Mouse (Mus musculus) ES-E14 (cell line): ENCODE measurements around the gene Polr2a. TPM values are rescaled to one million over a fixed set of nuclear protein-coding genes. Genes with fewer than 3 reads are reported as not detected.

Source experiments
- DNase-seq: peaks from one replicate; pipeline ENCODE4 v3.0.0-alpha.2; 2013; ENCODE audit warnings: low read depth, low spot score
- H3K27ac ChIP-seq: 2 replicates; pipeline ENCODE4 v1.5.1; 2012; ENCODE audit warnings: low read depth, mild to moderate bottlenecking, low read length, moderate library complexity, mixed read lengths; ENCODE audit not compliant: poor library complexity, insufficient read depth, severe bottlenecking
- H3K36me3 ChIP-seq: 2 replicates; pipeline ENCODE4 v1.6.1; 2012; ENCODE audit warnings: mild to moderate bottlenecking, low read length, moderate library complexity, mixed read lengths; ENCODE audit not compliant: control insufficient read depth, poor library complexity, insufficient read depth, severe bottlenecking
- H3K4me1 ChIP-seq, 2 experiments: fragments of 150-350 bp in 1 of 2; sonication (generic) in 1 of 2; 2 replicates each; pipeline ENCODE4 v1.6.1; 2012; ENCODE audit warnings: low read length in 2 of 2, mild to moderate bottlenecking in 1 of 2, mixed read lengths in 1 of 2; ENCODE audit not compliant: control insufficient read depth in 2 of 2, insufficient read depth in 2 of 2, poor library complexity in 1 of 2
- H3K4me3 ChIP-seq, 2 experiments: fragments of 150-350 bp in 1 of 2; sonication (generic) in 1 of 2; 2 replicates each; pipeline ENCODE4 v1.5.1; 2012; ENCODE audit warnings: low read length in 2 of 2, low read depth in 1 of 2, mild to moderate bottlenecking in 1 of 2, mixed read lengths in 1 of 2; ENCODE audit not compliant: insufficient read depth in 1 of 2, poor library complexity in 1 of 2, severe bottlenecking in 1 of 2
- H3K9ac ChIP-seq: 2 replicates; pipeline ENCODE4 v1.6.1; 2012; ENCODE audit warnings: low read depth, mild to moderate bottlenecking, low read length, mixed read lengths; ENCODE audit not compliant: poor library complexity, insufficient read depth, severe bottlenecking
- H3K9me3 ChIP-seq: fragments of 150-350 bp; sonication (generic); 2 replicates; pipeline ENCODE4 v1.6.1; 2012; ENCODE audit warnings: low read depth, mild to moderate bottlenecking, low read length; ENCODE audit not compliant: control insufficient read depth, insufficient read depth
- CHD2 ChIP-seq: IDR thresholded peaks from 2 replicates; pipeline ENCODE4 v1.6.1; 2014; ENCODE audit warnings: mild to moderate bottlenecking, low read depth, low read length, inconsistent platforms
- HCFC1 ChIP-seq: IDR thresholded peaks from 2 replicates; pipeline ENCODE4 v1.6.1; 2012; ENCODE audit warnings: low read length, inconsistent platforms, borderline replicate concordance; ENCODE audit not compliant: insufficient read depth
- MAFK ChIP-seq: IDR thresholded peaks from 2 replicates; pipeline ENCODE4 v1.6.1; 2014; ENCODE audit warnings: mild to moderate bottlenecking, low read depth, low read length, inconsistent platforms; ENCODE audit not compliant: insufficient read depth
- ZC3H11A ChIP-seq: IDR thresholded peaks from 2 replicates; pipeline ENCODE4 v1.6.1; 2012; ENCODE audit warnings: low read depth, mild to moderate bottlenecking, inconsistent platforms, low read length, borderline replicate concordance
- ZNF384 ChIP-seq: IDR thresholded peaks from 2 replicates; pipeline ENCODE4 v1.6.1; 2012; ENCODE audit warnings: low read depth, low read length, inconsistent platforms
- in situ Hi-C, 2 experiments: fragments of 600-800 bp; cut with MboI; formaldehyde crosslinking; loops; one replicate each; pipeline ENCODE4 v1.15.1; 2025; ENCODE audit warnings: low sequenced_read_pairs in 2 of 2, inconsistent platforms in 1 of 2; ENCODE audit not compliant: unreplicated experiment in 2 of 2
- total RNA-seq: library from RNA; depleted of rRNA; stranded (reverse); fragments of 300-350 nt; gene quantifications from 2 replicates; pipeline ENCODE4 v1.2.3, GENCODE M21; 2012

Gene Polr2a
- total RNA-seq, 1 experiment, result 74.2 TPM

- DNase-seq, result no peak
- H3K9ac ChIP-seq, result peak within 1 kb of the TSS; percentile 77
- H3K27ac ChIP-seq, result no peak within 1 kb of the TSS
- TF ChIP-seq CHD2 (no peak), MAFK (no peak), HCFC1 (no peak), ZC3H11A (no peak), ZNF384 (no peak)
- H3K4me1 ChIP-seq, result peaks cover 0 to 11% of the 10 kb centered on the region in 2 experiments; a peak in 2 of 4 replicates
- no peaks in the 10 kb centered on the region for H3K36me3 ChIP-seq
- peak within 1 kb of the TSS; percentile 84 to 93 for H3K4me3 ChIP-seq
- in situ Hi-C loops, result no loop called here
- H3K9me3 ChIP-seq, result no peaks in the 10 kb centered on the region
Measured at GRCm38 (mm10) chr11:69765221-69766125, 7.0 kb upstream of the Polr2a start, which contains the start of gene Zbtb4. Zbtb4 (plus strand) TSS chr11:69765912.

GRCm38 (mm10) chr11:69763551-69763950 is 5.1 kb upstream of the Polr2a start:
- DNase-seq, result no peak
- Histone ChIP-seq H3K36me3 (no peaks in the 10 kb centered on the region), H3K9ac (no peak overlapping the region), H3K9me3 (no peaks in the 10 kb centered on the region), H3K27ac (no peak overlapping the region), H3K4me1 (peaks cover 3 to 13% of the 10 kb centered on the region in 2 experiments; a peak in 2 of 4 replicates), H3K4me3 (no peak overlapping the region)
- in situ Hi-C loops, result no loop called here
- TF ChIP-seq HCFC1 (no peak), ZNF384 (no peak), MAFK (no peak), CHD2 (no peak), ZC3H11A (no peak)

GRCm38 (mm10) chr11:69761868-69762267 is 3.4 kb upstream of the Polr2a start, which contains the start of gene Slc35g3:
Slc35g3 (minus strand) TSS chr11:69761968.
- in situ Hi-C loops, result no loop called here
- Histone ChIP-seq H3K9ac (0 out of 2 replicates have a peak within 1 kb of the TSS, but pooled peaks have one; percentile 11), H3K9me3 (no peaks in the 10 kb centered on the region), H3K36me3 (no peaks in the 10 kb centered on the region), H3K27ac (no peak within 1 kb of the TSS), H3K4me3 (no peak within 1 kb of the TSS), H3K4me1 (peaks cover 3 to 4% of the 10 kb centered on the region in 2 experiments; a peak in 2 of 4 replicates)
- TF ChIP-seq ZC3H11A, result no peak
- no peak for TF ChIP-seq CHD2
- TF ChIP-seq ZNF384, result no peak
- TF ChIP-seq MAFK, result no peak
- TF ChIP-seq HCFC1, result no peak
- DNase-seq, result no peak

- peaks cover 2 to 3% of the 10 kb centered on the region in 2 experiments; a peak in 2 of 4 replicates for H3K4me1 ChIP-seq
- TF ChIP-seq ZC3H11A (no peak), CHD2 (no peak), HCFC1 (no peak)
- H3K9me3 ChIP-seq, result no peaks in the 10 kb centered on the region
- DNase-seq, result no peak
- H3K36me3 ChIP-seq, result no peaks in the 10 kb centered on the region
- in situ Hi-C loops, result no loop called here
- 0 out of 2 replicates have a peak overlapping the region, but pooled peaks have one; percentile 11 for H3K9ac ChIP-seq
- no peak overlapping the region for H3K27ac ChIP-seq
- H3K4me3 ChIP-seq, result no peak overlapping the region
Measured at GRCm38 (mm10) chr11:69760901-69761200, 2.4 kb upstream of the Polr2a start.
